Mouse (Mus musculus) kidney, embryonic 15.5 days (tissue): ENCODE results near the gene Rnf181. TPM values are rescaled to one million over a fixed set of nuclear protein-coding genes. Genes with fewer than 3 reads are reported as not detected.

ENCODE experiments used
- ATAC-seq: fragments of 200-750 bp; cut with Nextera tagmentation; replicated peaks from 2 replicates; pipeline ENCODE4 v1.8.0; 2017; ENCODE audit warnings: moderate TSS enrichment; ENCODE audit not compliant: low FRiP score
- H3K27ac ChIP-seq: fragments of 300-500 bp; sonication (generic); 2 replicates; pipeline ENCODE4 v1.5.1; 2015; ENCODE audit warnings: mild to moderate bottlenecking, inconsistent platforms
- H3K27me3 ChIP-seq: fragments of 300-500 bp; sonication (generic); 2 replicates; pipeline ENCODE4 v1.6.1; 2015; ENCODE audit warnings: inconsistent platforms
- H3K36me3 ChIP-seq: fragments of 300-500 bp; sonication (generic); 2 replicates; pipeline ENCODE4 v1.6.1; 2015; ENCODE audit warnings: inconsistent platforms
- H3K4me1 ChIP-seq: fragments of 300-500 bp; sonication (generic); 2 replicates; pipeline ENCODE4 v1.6.1; 2015; ENCODE audit warnings: inconsistent platforms
- H3K4me2 ChIP-seq: fragments of 300-500 bp; sonication (generic); 2 replicates; pipeline ENCODE4 v1.6.1; 2015; ENCODE audit warnings: moderate library complexity, mild to moderate bottlenecking, inconsistent platforms
- H3K4me3 ChIP-seq: fragments of 300-500 bp; sonication (generic); replicated peaks from 2 replicates; pipeline ENCODE4 v1.5.1; 2015; ENCODE audit warnings: mild to moderate bottlenecking, inconsistent platforms
- H3K9ac ChIP-seq: fragments of 300-500 bp; sonication (generic); 2 replicates; pipeline ENCODE4 v1.6.1; 2015; ENCODE audit warnings: mild to moderate bottlenecking, inconsistent platforms
- H3K9me3 ChIP-seq: fragments of 300-500 bp; sonication (generic); replicated peaks from 2 replicates; pipeline ENCODE4 v1.6.1; 2016; ENCODE audit warnings: inconsistent platforms
- WGBS: fragments of 180-500 bp; shearing (Covaris S2); methylation state at CpG from one replicate; pipeline ENCODE4 v1.1.7; 2015; ENCODE audit warnings: mixed read lengths; 5-methylcytosine and 5-hydroxymethylcytosine counted together
- polyA plus RNA-seq: library from polyadenylated mRNA; unstranded; fragments of >200 nt; fragmentation: Nextera tagmentation; extraction: Ambion mirVana; gene quantifications from 2 replicates; pipeline ENCODE4 v1.2.1, GENCODE M21; 2015

Rnf181 gene
- polyA plus RNA-seq = 116 and 130 TPM in 2 replicates

- H3K36me3 ChIP-seq = no peaks in the 10 kb centered on the region
- H3K27ac ChIP-seq = no peak within 1 kb of the TSS
- H3K27me3 ChIP-seq = no peaks in the 10 kb centered on the region
- H3K4me1 ChIP-seq = peaks cover 18% of the 10 kb centered on the region
- H3K4me2 ChIP-seq = no peak within 1 kb of the TSS
- WGBS = 76% methylated on average over 4 of the region's 4 CpGs
- ATAC-seq = no peak
- H3K9ac ChIP-seq = no peak within 1 kb of the TSS
- H3K9me3 ChIP-seq = no peaks in the 10 kb centered on the region
- H3K4me3 ChIP-seq = no peak within 1 kb of the TSS
These were observed at the start of gene Rnf181 for GRCm38 (mm10) chr6:72366844-72367443. Gene Rnf181, minus strand, starts transcription at chr6:72366956.

DNA sequence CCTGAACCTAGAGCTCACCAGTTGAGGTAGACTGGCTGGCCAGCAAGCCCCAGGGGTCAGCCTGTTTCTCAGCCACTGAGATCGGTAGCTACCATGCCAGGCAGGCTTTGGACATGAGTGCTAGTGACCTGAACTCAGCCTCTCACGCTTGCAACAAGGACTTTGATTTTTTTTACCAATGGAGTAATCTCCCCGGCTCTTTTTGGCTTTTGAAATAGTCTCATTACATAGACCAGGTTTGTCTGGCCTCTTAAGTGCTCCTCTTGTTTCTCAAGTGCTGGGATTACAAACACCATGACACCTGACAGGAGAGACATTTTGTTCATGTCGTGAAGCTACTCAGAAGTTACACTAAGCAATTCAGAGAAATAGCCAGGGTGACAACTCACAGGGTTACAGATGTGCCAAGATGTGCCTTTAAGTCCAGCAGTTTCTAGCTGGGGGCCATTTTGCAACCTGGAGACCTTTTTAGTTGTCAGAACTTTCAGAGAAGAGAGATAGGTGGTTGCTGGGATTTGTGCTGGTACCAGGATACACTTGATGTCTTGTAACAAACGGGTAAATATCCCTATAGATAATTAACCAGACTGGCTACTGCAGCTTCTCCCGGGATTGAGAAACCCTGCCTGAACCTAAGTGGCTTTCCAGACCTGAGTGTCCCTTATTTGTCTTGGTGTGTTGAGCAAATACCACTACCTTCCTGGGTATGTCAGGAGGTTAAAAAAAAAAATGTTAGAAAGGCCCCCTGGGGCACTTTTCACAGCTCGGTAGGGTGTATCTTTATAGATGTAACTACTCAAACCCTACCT, 49.4 kb upstream of the Rnf181 start:
- H3K27me3 ChIP-seq = no peaks in the 10 kb centered on the region
- H3K9me3 ChIP-seq = no peaks in the 10 kb centered on the region
- 79% methylated on average over 7 of the region's 7 CpGs for WGBS
- H3K4me2 ChIP-seq = no peak overlapping the region
- H3K36me3 ChIP-seq = peaks cover 50% of the 10 kb centered on the region
- H3K27ac ChIP-seq = no peak overlapping the region
- peaks cover 22% of the 10 kb centered on the region for H3K4me1 ChIP-seq
- ATAC-seq = no peak
- no peak overlapping the region for H3K4me3 ChIP-seq
- no peak overlapping the region for H3K9ac ChIP-seq

- Histone ChIP-seq H3K4me1 (peaks cover 22% of the 10 kb centered on the region), H3K27me3 (no peaks in the 10 kb centered on the region), H3K4me3 (peak overlapping the region; percentile 59), H3K4me2 (peak overlapping the region; percentile 72), H3K9ac (peak overlapping the region; percentile 65; the same call in 1 of the 2 replicates), H3K9me3 (no peaks in the 10 kb centered on the region), H3K27ac (no peak overlapping the region), H3K36me3 (peaks cover 40% of the 10 kb centered on the region)
- 88% methylated on average over 5 of the region's 5 CpGs for WGBS
- ATAC-seq = no peak
These were observed 48.4 kb upstream of the Rnf181 start for GRCm38 (mm10) chr6:72415181-72415580.

- Histone ChIP-seq H3K27me3 (no peaks in the 10 kb centered on the region), H3K4me3 (peak within 1 kb of the TSS; percentile 59), H3K9me3 (no peaks in the 10 kb centered on the region), H3K27ac (peak within 1 kb of the TSS; percentile 61), H3K9ac (peak within 1 kb of the TSS; percentile 65), H3K4me2 (peak within 1 kb of the TSS; percentile 72), H3K36me3 (peaks cover 30% of the 10 kb centered on the region), H3K4me1 (peaks cover 22% of the 10 kb centered on the region)
- 1% methylated on average over 33 of the region's 33 CpGs for WGBS
- peak; percentile 96 for ATAC-seq
These were observed 47.5 kb upstream of the Rnf181 start, which contains the start of gene Ggcx for GRCm38 (mm10) chr6:72414076-72414756. Gene Ggcx, plus strand, starts transcription at chr6:72414308.

GRCm38 (mm10) chr6:72410518-72410917, 43.8 kb upstream of the Rnf181 start:
- Histone ChIP-seq H3K4me1 (peaks cover 14% of the 10 kb centered on the region), H3K4me2 (no peak overlapping the region), H3K4me3 (no peak overlapping the region), H3K9me3 (no peaks in the 10 kb centered on the region), H3K36me3 (no peaks in the 10 kb centered on the region), H3K9ac (no peak overlapping the region), H3K27me3 (no peaks in the 10 kb centered on the region), H3K27ac (no peak overlapping the region)
- ATAC-seq = no peak
- WGBS = 72% methylated on average over 7 of the region's 7 CpGs

DNA sequence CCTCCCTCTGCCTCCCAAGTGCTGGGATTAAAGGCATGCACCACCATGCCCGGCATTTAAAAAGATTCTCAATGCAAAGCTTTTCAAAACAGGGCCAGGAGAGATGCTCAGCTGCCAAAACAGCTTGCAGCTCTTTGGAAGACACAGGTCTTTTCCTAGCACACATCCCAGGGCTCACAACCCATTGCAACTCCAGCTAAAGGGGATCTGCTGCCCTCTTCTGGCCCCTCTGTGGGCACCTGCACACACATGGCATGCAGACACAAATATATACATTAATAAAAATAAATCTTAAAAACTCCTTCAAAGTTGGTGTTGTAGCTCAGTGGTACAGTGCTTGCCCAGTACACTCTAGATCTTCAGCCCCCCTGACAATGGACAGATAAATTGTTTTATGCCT, 43.2 kb upstream of the Rnf181 start:
- H3K27me3 ChIP-seq = no peaks in the 10 kb centered on the region
- ATAC-seq = no peak
- WGBS = 42% methylated on average over 1 of the region's 1 CpGs
- no peaks in the 10 kb centered on the region for H3K9me3 ChIP-seq
- H3K36me3 ChIP-seq = no peaks in the 10 kb centered on the region
- H3K4me3 ChIP-seq = no peak overlapping the region
- no peak overlapping the region for H3K27ac ChIP-seq
- peaks cover 10% of the 10 kb centered on the region for H3K4me1 ChIP-seq
- H3K9ac ChIP-seq = no peak overlapping the region
- no peak overlapping the region for H3K4me2 ChIP-seq

GRCm38 (mm10) chr6:72409567-72409966, 42.8 kb upstream of the Rnf181 start:
- no peak overlapping the region for H3K27ac ChIP-seq
- no peak overlapping the region for H3K4me3 ChIP-seq
- no peaks in the 10 kb centered on the region for H3K27me3 ChIP-seq
- ATAC-seq = no peak
- no peaks in the 10 kb centered on the region for H3K36me3 ChIP-seq
- H3K9ac ChIP-seq = no peak overlapping the region
- peaks cover 6% of the 10 kb centered on the region for H3K4me1 ChIP-seq
- H3K4me2 ChIP-seq = no peak overlapping the region
- no peaks in the 10 kb centered on the region for H3K9me3 ChIP-seq
- 19% methylated on average over 3 of the region's 3 CpGs for WGBS

- no peaks in the 10 kb centered on the region for H3K4me1 ChIP-seq
- H3K9ac ChIP-seq = no peak overlapping the region
- H3K9me3 ChIP-seq = no peaks in the 10 kb centered on the region
- ATAC-seq = peak; percentile 86
- no peaks in the 10 kb centered on the region for H3K36me3 ChIP-seq
- H3K27ac ChIP-seq = no peak overlapping the region
- H3K4me3 ChIP-seq = no peak overlapping the region
- H3K27me3 ChIP-seq = no peaks in the 10 kb centered on the region
- WGBS = 2% methylated on average over 5 of the region's 5 CpGs
- H3K4me2 ChIP-seq = no peak overlapping the region
These were observed 40.4 kb upstream of the Rnf181 start for GRCm38 (mm10) chr6:72407119-72407518.

GRCm38 (mm10) chr6:72405356-72405755, 38.6 kb upstream of the Rnf181 start:
- Histone ChIP-seq H3K27me3 (no peaks in the 10 kb centered on the region), H3K4me2 (no peak overlapping the region), H3K4me1 (no peaks in the 10 kb centered on the region), H3K27ac (no peak overlapping the region), H3K9me3 (no peaks in the 10 kb centered on the region), H3K4me3 (no peak overlapping the region), H3K36me3 (no peaks in the 10 kb centered on the region), H3K9ac (no peak overlapping the region)
- ATAC-seq = no peak
- 81% methylated on average over 7 of the region's 7 CpGs for WGBS

DNA sequence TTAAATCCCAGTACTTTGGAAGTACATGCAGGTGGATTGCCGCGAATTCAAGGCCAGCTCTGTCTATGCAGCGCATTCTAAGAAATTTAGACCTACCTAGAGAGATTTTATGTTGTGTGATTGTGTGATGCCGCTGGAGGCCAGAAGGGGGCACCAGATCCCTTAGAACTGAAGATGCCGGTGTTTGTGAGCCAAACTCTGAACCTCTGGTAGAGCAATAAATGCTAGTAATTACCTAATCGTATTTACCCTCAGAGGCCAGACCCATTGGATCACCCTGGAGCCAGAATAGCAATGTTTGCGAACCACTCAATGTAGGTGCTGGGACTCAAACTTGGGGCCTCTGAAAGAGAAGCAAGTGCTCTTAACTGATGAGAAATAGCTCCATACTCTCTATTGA, 35.1 kb upstream of the Rnf181 start:
- Histone ChIP-seq H3K36me3 (no peaks in the 10 kb centered on the region), H3K9ac (no peak overlapping the region), H3K27me3 (no peaks in the 10 kb centered on the region), H3K4me3 (no peak overlapping the region), H3K4me2 (no peak overlapping the region), H3K27ac (no peak overlapping the region), H3K9me3 (no peaks in the 10 kb centered on the region), H3K4me1 (0 out of 2 replicates have a peak, but pooled peaks cover 2% of the 10 kb centered on the region)
- ATAC-seq = no peak
- WGBS = 21% methylated on average over 7 of the region's 7 CpGs

DNA sequence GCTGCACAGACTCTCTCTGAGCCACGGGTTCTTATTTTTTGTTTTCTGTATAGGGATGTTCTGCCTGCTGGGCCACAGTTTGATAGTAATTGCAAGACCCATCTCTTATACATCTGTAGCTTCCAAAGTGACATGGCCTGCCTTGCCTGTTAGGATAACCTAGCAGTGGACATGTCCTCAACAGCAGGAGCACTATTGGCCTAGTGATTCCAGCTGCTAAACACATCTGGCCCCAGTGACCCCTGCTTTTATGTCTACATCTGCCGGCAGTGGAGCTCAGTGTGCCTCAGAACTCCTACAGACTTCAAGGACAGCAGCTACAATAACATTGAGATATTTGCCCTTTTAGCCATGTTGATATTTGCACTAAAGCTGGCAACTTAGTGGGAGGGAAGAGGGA, 33.2 kb upstream of the Rnf181 start:
- H3K36me3 ChIP-seq = no peaks in the 10 kb centered on the region
- H3K4me3 ChIP-seq = no peak overlapping the region
- H3K4me2 ChIP-seq = no peak overlapping the region
- no peaks in the 10 kb centered on the region for H3K27me3 ChIP-seq
- no peak overlapping the region for H3K9ac ChIP-seq
- ATAC-seq = no peak
- no peak overlapping the region for H3K27ac ChIP-seq
- H3K4me1 ChIP-seq = 0 out of 2 replicates have a peak, but pooled peaks cover 2% of the 10 kb centered on the region
- no peaks in the 10 kb centered on the region for H3K9me3 ChIP-seq
- WGBS = 35% methylated on average over 2 of the region's 2 CpGs

DNA sequence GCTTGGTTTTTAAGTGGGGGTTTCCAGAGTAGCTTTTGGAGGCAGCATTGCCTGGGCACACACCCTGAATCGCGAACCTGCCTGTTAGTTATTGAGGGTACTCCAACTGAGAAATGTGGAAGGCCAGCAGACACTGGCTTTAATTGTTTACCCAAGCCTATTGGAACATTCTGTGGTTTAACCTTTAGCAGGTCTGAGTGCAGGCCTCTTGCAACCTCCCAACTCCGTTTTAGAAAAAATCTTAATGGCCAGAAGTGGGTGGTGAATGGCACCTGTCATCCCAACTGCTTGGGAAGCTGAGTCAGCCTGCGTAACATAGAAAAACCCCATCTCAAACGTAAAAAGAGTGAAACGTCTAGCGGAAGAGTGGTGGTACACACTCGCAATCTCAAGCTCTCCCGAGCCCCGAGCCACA, 30.1 kb upstream of the Rnf181 start:
- Histone ChIP-seq H3K27me3 (no peaks in the 10 kb centered on the region), H3K4me2 (no peak overlapping the region), H3K4me1 (peaks cover 5% of the 10 kb centered on the region; the same call in 1 of the 2 replicates), H3K27ac (no peak overlapping the region), H3K36me3 (no peaks in the 10 kb centered on the region), H3K4me3 (no peak overlapping the region), H3K9me3 (no peaks in the 10 kb centered on the region), H3K9ac (no peak overlapping the region)
- WGBS = 79% methylated on average over 10 of the region's 10 CpGs
- no peak for ATAC-seq
